Mouse (Mus musculus) spleen, postnatal 10 days (tissue): ENCODE results near the gene Slc26a8.

Source experiments
- DNase-seq, 2 experiments: peaks; one replicate each; pipeline ENCODE4 v3.0.0; 2021 to 2022; ENCODE audit warnings: low spot score in 2 of 2

Gene Slc26a8

GRCm38 (mm10) chr17:28643697-28644096 is 46.3 kb downstream of the Slc26a8 start:
- no peak for DNase-seq

GRCm38 (mm10) chr17:28640113-28640512 is 49.9 kb downstream of the Slc26a8 start:
- DNase-seq: no peak

DNA sequence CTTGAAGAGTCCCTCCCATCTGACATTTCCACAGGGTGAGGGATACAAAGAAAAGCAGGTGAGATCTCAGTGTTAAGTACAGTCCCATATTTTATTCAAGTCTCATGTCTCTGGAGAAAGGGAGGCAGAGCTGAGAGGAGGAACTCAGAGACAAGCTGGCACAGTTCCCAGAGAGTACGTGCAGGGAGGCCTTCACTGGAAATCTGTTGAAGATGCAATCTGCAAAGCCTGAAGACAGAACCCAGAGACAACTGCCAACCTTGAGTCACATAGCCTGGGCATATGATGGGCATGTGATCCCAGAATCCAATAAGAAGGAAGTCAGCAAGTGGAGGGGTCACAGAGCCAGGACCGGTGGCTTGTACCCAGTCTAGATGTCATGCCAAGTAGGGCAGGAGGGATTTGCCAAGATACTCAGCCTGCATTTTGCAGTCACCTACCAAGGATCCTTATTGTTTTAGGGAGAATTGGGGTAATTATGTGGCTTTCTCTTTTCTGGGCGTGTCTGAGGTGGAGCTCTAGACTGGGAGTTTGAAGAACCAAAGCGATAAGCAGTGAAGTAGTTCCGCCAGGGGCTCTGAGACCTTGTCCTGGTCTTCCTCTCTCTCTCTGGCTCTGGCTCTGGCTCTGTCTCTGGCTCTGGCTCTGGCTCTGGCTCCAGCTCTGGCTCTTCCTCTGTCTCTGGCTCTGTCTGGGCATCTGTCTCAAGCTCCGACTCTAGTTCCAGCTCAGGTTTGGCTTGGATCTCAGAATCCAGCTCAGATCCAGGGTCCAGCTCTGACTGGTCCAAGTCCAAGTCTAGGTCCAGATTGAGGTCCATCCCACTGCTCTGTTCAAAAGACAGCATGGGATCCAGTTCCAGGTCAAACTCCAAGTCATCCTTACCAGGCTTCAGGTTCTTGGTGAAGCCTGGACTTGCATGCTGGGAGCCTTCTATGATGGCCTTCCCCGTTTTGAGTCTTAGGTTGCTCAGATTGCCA is 52.0 kb downstream of the Slc26a8 start:
- DNase-seq: no peak

DNA sequence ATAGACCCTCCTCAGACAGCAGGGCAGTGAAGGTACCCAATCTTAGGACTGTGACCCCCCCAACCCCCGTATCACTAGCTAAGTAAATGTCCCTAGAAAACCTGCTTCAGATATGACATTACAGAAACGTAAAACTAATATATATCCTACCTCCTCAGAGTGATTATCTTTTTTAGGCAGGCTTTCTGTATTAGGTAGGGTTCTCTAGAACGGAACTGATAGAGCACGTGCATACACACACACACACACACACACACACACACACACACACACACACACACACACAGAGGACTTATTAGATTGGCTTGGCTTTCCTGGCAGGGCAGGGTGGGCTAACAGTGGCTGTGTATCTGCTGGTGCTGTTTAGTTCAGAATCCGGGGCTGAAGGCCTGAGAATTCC is 54.2 kb downstream of the Slc26a8 start:
- no peak for DNase-seq

DNA sequence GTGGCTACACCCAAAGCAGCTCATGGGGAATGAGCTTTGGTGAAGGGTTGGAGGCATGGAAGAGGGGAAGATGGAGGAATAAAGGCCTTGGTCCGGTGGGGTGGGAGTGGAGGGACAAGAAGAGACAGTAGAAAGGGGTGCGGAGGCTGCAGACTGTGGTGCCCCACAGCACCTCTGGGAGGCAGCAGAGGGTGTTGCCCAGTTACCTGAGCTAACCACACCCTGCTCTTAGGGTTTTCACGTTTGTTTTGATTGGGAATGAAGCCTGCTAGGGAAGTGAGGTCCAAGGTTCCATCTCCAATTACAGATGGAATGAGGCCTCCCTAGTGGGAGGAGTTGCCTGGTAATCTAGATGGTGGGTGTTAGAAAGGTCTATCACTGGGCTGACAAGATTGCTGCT is 60.9 kb downstream of the Slc26a8 start:
- DNase-seq: no peak

GRCm38 (mm10) chr17:28628248-28629124 is 61.5 kb downstream of the Slc26a8 start:
- no peak for DNase-seq

DNA sequence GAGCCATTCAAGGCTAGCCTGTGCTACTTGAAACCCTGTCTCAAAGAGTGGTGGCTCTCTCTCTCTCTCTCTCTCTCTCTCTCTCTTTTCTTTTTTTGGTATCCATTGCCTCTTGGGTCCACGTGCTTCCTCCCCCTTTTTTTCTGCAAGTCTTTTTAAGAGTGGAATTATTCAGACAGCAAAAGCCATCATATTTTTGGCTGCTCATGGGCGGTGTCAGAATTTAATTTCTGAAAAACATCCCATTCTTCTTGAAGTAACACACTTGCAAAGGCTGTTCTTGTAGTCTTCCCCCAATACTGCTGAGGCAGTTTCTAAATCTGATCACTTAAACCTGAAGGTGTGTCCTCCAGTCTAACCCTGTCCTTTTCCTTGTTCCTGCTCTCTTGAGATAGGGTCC is 63.1 kb downstream of the Slc26a8 start:
- DNase-seq: no peak

- DNase-seq: no peak
These were observed 64.7 kb downstream of the Slc26a8 start for GRCm38 (mm10) chr17:28625327-28625726.

GRCm38 (mm10) chr17:28624841-28625240 is 65.2 kb downstream of the Slc26a8 start:
- DNase-seq: no peak

GRCm38 (mm10) chr17:28622300-28622759 is 67.7 kb downstream of the Slc26a8 start, which contains the start of gene Srpk1:
Srpk1 (minus strand) TSS chr17:28622709.
- peak; percentile 84 to 91 for DNase-seq

- peak; percentile 37 to 52 for DNase-seq
These were observed 68.4 kb downstream of the Slc26a8 start for GRCm38 (mm10) chr17:28621381-28622299.

DNA sequence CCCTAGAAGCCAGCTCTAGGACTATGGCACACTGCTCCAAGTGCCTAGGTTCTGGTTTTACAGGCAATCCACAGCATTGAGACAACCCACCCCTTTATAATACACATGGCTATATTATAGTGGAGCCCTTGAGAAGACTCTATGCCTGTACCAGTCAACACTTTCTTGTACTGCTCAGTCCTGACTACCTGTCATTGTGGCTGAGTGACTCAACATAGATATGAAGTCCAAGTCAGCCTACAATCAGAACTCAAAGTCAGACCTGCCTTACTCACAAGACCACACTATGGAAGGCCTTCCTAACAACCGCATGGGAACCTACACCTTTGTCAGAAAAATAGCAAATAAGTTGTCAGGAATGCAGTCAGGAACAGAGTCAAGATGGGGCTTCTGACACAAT is 71.3 kb downstream of the Slc26a8 start:
- no peak for DNase-seq

- DNase-seq: peak in 1 of 2 experiments; percentile 26
These were observed 71.9 kb downstream of the Slc26a8 start for GRCm38 (mm10) chr17:28618124-28618523.

DNA sequence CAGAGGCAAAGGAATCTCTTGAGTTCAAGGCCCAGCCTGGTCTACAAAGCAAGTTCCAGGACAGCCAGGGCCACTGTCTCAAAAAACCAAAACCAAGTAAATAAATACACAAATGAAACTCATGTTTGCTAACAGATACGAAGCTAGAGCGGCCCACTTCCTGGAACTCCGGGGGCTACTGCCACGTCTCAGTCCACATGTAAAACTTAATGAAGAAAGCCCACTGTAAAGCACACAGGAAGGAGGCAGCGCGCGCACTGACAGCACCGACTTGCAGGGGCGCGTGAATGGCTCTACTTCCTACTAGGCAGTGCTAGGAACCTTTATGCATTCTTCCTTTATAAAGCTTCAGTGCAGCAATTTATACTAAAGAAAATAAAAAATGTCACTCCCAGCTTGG is 72.4 kb downstream of the Slc26a8 start:
- DNase-seq: no peak

DNA sequence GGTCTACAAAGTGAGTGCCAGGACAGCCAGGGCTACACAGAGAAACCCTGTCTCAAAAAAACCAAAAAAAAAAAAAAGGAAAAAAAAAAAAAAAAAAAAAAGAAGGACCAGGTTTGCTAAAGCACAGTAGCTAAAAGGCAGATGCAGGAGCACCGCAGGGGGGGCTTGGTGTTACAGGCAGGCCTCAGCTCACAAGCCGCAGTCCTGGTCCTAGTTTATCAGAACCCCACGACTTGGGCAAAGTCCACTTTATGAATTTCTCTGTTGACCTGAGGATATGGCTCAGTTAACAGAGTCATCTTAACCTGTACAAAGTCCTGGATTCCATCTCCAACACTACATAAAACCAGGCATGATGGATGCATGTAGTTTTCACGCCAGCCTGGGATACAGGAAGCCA is 74.7 kb downstream of the Slc26a8 start:
- no peak for DNase-seq

- DNase-seq: no peak
These were observed 76.9 kb downstream of the Slc26a8 start for GRCm38 (mm10) chr17:28613096-28613495.

- DNase-seq: no peak
These were observed 77.4 kb downstream of the Slc26a8 start for GRCm38 (mm10) chr17:28612603-28613002.

DNA sequence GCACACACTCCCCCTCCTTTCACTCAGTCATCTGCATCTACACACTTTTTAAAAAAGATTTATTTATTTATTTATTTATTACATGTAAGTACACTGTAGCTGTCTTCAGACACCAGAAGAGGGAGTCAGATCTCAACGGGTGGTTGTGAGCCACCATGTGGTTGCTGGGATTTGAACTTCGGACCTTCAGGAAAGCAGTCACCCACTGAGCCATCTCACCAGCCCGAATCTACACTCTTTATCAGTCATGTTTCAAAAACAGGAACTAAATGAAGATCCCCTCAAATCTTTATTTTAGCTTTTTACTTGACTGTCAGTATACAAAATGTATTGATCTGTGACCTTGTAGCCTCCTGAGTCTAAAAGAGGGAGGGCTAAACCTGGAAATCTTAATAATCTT is 80.5 kb downstream of the Slc26a8 start:
- DNase-seq: no peak

GRCm38 (mm10) chr17:28601557-28602250 is 88.3 kb downstream of the Slc26a8 start:
- no peak for DNase-seq

- DNase-seq: no peak
These were observed 89.3 kb downstream of the Slc26a8 start for GRCm38 (mm10) chr17:28600780-28601179.

GRCm38 (mm10) chr17:28593965-28594364 is 96.1 kb downstream of the Slc26a8 start:
- DNase-seq: no peak
